Mouse (Mus musculus): ENCODE data around the gene Arcn1. TPM values are rescaled to one million over a fixed set of nuclear protein-coding genes. Genes with fewer than 3 reads are reported as not detected.

The Arcn1 gene
- 10 to 100 TPM; 79.7 to 81.0 TPM for total RNA-seq (2023)

DNA sequence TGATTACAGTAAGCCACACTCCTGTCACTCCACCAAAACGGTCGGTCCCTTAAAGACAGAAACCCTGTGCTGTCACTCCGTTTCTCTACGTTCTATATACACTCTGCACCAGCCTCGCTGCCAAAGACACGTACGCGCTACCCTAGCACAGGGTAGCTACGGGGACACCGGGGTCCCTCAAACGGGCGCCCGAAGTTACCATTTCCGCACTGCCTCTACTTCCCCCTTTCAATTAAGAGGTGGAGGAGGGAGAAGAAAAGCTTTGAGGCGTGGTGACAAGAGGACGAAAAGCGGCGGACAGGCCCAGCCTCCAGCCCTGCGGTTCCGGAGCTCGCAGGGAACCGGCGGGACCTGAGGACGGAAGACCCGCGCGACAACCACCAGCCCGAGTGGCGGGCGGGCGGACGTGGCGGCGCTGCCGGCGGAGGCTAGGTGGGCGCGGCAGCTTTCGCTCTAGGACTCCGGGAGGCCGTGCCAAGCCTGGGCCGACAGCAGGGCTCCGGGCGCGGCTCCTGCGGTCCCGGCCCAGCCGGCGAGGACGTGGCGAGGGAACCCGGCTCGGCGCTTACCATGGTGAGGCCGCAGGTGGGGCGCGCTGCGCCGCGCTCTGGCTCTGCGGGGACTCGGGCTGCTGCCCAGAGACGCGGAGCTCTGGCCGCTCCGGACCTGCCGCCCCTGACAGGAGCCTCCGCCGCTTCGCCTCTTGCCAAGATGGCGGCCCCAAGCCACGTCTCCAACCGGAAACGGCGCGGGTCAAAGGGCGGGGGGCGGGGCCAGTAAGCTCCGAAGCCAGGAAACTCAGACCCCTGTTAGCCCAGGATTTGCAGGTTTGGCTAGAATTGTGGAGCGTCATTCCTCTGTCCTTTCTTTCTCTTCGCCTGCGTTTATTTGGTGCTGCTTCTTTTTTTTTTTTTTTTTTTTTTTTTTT, at the start of gene Arcn1, which contains the start of gene Ift46:
Gene Arcn1, minus strand, starts transcription at position 745 of the 928 bp plus-strand sequence.
Gene Ift46, plus strand, starts transcription at position 808 of the 928 bp plus-strand sequence.

DNA sequence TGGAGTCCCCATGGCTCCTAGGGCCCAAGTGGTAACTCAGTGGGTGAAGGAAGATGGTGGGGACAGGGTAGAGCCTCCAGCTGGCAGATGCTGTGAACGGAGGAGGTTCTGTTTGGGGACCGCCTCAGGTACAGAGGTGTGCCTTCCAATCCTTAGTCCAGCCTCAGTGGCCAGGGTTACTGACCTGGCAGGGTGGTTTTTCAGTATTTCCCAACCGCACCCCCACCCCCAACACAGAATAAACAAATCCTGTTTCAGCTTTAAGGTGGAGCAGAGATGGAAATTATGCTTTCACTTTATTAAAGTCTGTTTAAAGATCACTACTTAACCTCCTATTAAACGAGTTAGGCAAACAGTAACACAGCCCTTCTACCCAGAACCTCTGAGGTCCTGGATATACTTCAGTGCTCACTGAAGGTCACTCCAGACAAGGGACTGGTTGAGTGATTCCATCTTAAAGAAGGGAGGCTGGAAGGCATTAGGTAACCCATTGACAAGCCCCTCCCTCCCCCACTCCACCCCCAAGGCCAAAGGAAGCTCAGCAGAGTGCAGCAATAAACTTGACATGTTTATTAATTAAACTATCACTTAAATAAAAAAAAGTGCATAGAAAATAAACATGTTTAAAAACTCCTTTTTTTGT, 35.3 kb upstream of the Arcn1 start, which contains the start of gene Ttc36:
Gene Ttc36, minus strand, starts transcription at position 265 of the 643 bp plus-strand sequence.

DNA sequence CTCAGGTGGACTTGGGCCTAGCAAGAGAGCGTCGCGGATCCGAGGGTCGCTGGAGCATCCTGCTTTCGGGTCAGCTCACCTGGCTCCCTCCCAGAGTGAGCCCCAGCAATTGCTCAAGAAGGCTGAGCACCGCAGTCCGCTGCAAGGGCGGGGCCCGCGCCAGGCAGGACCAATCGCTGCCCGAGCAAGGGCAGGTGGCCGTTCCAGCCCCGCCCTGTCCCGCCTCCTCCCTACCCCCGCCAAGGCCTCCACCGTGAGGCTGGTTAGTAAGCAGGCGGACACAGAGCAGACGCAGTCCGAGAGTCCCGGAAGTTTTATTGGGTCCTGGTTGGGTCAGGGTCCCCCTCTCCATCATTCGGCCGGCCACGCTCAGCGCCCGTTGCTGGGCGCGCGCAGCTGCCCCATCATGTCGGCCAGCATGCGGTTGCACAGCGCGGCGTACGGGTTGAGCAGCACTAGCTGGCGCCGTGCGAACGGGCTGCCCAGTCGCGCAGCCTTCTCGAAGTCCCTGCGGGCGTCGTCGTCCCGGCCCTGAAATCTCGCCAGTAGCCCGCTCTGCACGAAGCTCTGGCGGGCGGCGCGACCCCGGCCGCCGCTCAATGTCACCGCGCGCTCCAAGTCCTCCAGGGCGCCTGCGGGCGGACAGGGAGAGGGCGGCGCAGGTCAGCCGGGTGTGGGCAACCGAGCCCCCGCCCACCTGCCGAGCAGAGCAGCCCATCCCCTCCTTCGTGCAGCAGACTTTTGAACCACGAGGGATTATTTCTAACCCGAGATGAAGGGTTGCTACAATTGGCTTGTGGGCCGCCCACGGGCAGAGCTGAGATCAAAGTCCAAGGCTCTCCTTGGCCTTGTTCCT, 31.7 kb upstream of the Arcn1 start, which contains the start of gene Tmem25:
Gene Tmem25, minus strand, starts transcription at position 206 of the 856 bp plus-strand sequence.

DNA sequence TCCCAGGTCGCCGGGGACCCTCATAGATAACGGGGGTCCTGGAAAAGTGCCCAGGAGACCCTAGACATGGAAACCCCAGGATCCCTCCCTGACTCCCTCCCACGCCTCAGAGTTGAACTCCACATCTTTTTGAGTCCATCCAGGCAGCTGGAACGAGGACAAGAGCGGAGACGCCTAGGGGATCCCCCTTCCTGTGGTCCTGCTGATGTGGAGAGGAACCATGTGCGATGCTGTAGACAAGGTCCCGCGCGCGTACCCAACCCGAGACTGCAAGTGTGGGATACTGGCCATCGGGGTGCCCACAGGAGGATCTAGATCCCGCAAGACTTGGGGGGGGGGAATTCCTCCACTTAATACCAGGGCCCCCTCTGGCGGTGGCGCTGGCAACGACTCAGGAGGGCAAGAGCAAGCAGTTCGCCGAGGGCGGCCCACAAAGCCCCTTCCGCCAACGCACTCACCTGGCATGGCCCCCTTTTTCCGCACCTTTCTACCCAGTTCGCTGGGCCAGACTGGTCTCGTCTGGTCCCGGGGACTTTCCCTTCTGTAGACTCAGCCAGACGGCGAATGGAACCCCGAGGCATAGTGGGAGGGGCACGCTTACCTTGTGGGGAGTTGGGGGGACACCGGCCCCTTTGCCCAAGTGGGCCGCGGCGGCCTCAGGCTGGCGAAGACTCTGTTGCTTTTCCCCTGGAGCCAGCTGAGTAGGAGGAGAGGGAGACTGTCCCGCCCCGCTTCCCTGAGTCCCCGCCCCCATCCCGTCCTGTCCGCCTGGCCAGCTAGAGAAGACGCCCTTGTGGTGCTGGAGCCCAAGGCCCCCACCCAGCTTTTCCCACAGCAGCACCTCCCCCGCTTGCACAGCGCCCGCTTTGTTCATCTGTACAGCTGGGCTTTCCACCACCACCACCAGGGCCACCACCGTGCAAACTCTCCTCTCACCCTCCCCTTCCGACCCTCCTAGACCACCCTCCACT, 32.8 kb downstream of the Arcn1 start, which contains the start of gene Phldb1:
Gene Phldb1, minus strand, starts transcription at position 675 of the 971 bp plus-strand sequence.

Other genes starting within 250 kb of the Arcn1 start
- gene Cxcr5, start 206.0 kb downstream of the Arcn1 start, total RNA-seq (2023), result under 1 TPM; 0.46 to 0.77 TPM
- 100 to 1,000 TPM; 108 to 128 TPM for gene Ddx6, start 163.0 kb downstream of the Arcn1 start, total RNA-seq (2023)
- gene Treh, start 94.6 kb downstream of the Arcn1 start, total RNA-seq (2023), result not detected
- 1 to 10 TPM; 1.3 to 1.5 TPM for gene Phldb1, start 32.6 kb downstream of the Arcn1 start, total RNA-seq (2023)
- 10 to 100 TPM; 22.1 to 26.1 TPM for gene Ift46, start 63 bp upstream of the Arcn1 start, total RNA-seq (2023)
- under 1 TPM; 0.18 to 0.71 TPM for gene Tmem25, start 31.5 kb upstream of the Arcn1 start, total RNA-seq (2023)
- gene Ttc36, start 35.2 kb upstream of the Arcn1 start, total RNA-seq (2023), result under 1 TPM; 0.64 to 0.81 TPM
- gene Kmt2a, start 113.5 kb upstream of the Arcn1 start, total RNA-seq (2023), result 10 to 100 TPM; 38.1 to 46.8 TPM
- gene Atp5l, start 152.9 kb upstream of the Arcn1 start, total RNA-seq (2023), result 100 to 1,000 TPM; 161 to 170 TPM
- gene Ube4a, start 197.8 kb upstream of the Arcn1 start, total RNA-seq (2023), result 10 to 100 TPM; 69.0 to 81.5 TPM
- 1 to 10 TPM in 1 of 2 experiments, under 1 TPM in 1; 0.81 to 1.1 TPM for gene Cd3g, start 212.6 kb upstream of the Arcn1 start, total RNA-seq (2023)
- 100 to 1,000 TPM; 108 to 125 TPM for gene Cd3d, start 213.9 kb upstream of the Arcn1 start, total RNA-seq (2023)
- gene Cd3e, start 241.8 kb upstream of the Arcn1 start, total RNA-seq (2023), result 1 to 10 TPM in 1 of 2 experiments, under 1 TPM in 1; 0.86 to 1.1 TPM